Mouse (Mus musculus) embryonic facial prominence, embryonic 11.5 days (tissue): ENCODE measurements around the gene Rbfox1. TPM values are rescaled to one million over a fixed set of nuclear protein-coding genes. Genes with fewer than 3 reads are reported as not detected.

Experiments
- ATAC-seq: fragments of 200-750 bp; cut with Nextera tagmentation; replicated peaks from 2 replicates; pipeline ENCODE4 v1.8.0; 2017; ENCODE audit warnings: low read depth; ENCODE audit not compliant: insufficient number of reproducible peaks, low FRiP score, low TSS enrichment
- DNase-seq: peaks from one replicate; pipeline ENCODE4 v3.0.0-alpha.2; 2015; ENCODE audit warnings: low spot score
- H3K27ac ChIP-seq: fragments of 300-500 bp; sonication (generic); replicated peaks from 2 replicates; pipeline ENCODE4 v1.5.1; 2014; ENCODE audit warnings: mild to moderate bottlenecking, low read depth, low read length, control low read depth
- H3K27me3 ChIP-seq: fragments of 300-500 bp; sonication (generic); 2 replicates; pipeline ENCODE4 v1.6.1; 2014; ENCODE audit warnings: mild to moderate bottlenecking, low read length, moderate library complexity, mixed read lengths; ENCODE audit not compliant: control insufficient read depth, insufficient read depth
- H3K36me3 ChIP-seq: fragments of 300-500 bp; sonication (generic); replicated peaks from 2 replicates; pipeline ENCODE4 v1.6.1; 2014; ENCODE audit warnings: low read depth, mild to moderate bottlenecking, low read length, moderate library complexity, mixed read lengths; ENCODE audit not compliant: control insufficient read depth, insufficient read depth
- H3K4me1 ChIP-seq: fragments of 300-500 bp; sonication (generic); 2 replicates; pipeline ENCODE4 v1.6.1; 2014; ENCODE audit warnings: low read length, mixed read lengths; ENCODE audit not compliant: control insufficient read depth, insufficient read depth
- H3K4me2 ChIP-seq: fragments of 300-500 bp; sonication (generic); 2 replicates; pipeline ENCODE4 v1.6.1; 2014; ENCODE audit warnings: low read depth, mild to moderate bottlenecking, control low read depth, low read length, moderate library complexity
- H3K4me3 ChIP-seq: fragments of 300-500 bp; sonication (generic); 2 replicates; pipeline ENCODE4 v1.5.1; 2014; ENCODE audit warnings: low read depth, low read length, control low read depth
- H3K9ac ChIP-seq: fragments of 300-500 bp; sonication (generic); replicated peaks from 2 replicates; pipeline ENCODE4 v1.6.1; 2014; ENCODE audit warnings: mild to moderate bottlenecking, control low read depth, low read length
- H3K9me3 ChIP-seq: fragments of 300-500 bp; sonication (generic); replicated peaks from 2 replicates; pipeline ENCODE4 v1.6.1; 2016; ENCODE audit warnings: mild to moderate bottlenecking, low read length, inconsistent platforms, mixed read lengths; ENCODE audit not compliant: control insufficient read depth
- WGBS: fragments of 180-500 bp; shearing (Covaris S2); extraction: QIAGEN DNeasy Blood & Tissue Kit; methylation state at CpG from one replicate; pipeline ENCODE4 v1.1.7; 2014; 5-methylcytosine and 5-hydroxymethylcytosine counted together
- polyA plus RNA-seq: library from polyadenylated mRNA; unstranded; fragments of >200 nt; fragmentation: Nextera tagmentation; extraction: Ambion mirVana; gene quantifications from 2 replicates; pipeline ENCODE4 v1.2.1, GENCODE M21; 2014

Gene Rbfox1
- polyA plus RNA-seq, 1 experiment from 2014 or later = 4.2 TPM

DNA sequence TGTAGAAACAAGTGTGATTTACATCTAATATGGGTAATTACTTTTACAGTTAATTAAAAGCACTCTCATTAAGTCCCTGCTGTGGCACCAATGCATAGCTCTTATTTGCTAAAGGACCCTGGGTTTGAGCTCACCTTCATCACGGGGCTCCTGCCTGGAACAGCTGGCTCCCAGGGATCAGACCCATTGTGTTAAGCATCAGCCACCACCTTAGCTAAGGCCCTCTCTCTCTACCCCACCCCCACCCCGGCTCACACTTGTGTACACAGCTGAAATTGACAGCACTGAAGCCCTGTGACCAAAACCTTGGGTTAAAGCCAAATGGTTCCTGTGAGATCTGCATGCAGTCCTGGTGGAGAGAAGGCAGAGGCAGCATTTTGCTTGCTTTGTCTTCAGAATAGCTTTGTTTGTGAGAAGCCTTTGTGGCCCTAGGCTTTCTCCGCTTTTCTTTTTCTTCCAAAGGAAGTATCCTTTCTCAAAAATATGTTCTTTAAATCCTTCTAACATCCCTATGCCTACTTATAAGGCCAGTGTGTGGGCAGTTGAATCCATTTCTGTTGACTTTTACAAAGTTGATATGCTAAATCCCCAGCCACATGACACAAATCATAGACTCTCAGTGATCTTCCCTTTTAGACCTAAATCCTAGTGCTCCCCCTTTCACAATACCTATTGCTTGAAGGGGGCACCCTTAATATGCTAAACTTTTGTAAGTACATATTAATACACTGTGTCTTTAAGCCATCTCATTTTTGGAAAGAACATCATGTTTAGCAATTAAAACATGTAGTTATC lies 594.7 kb downstream of the Rbfox1 start:
- peak; percentile 11 for DNase-seq
- no peak overlapping the region for H3K27ac ChIP-seq
- H3K4me1 ChIP-seq = no peaks in the 10 kb centered on the region
- no peaks in the 10 kb centered on the region for H3K9me3 ChIP-seq
- WGBS = 26% methylated on average over 3 of the region's 3 CpGs
- H3K4me3 ChIP-seq = no peak overlapping the region
- ATAC-seq = no peak
- H3K4me2 ChIP-seq = no peak overlapping the region
- H3K9ac ChIP-seq = no peak overlapping the region
- H3K36me3 ChIP-seq = no peaks in the 10 kb centered on the region
- H3K27me3 ChIP-seq = no peaks in the 10 kb centered on the region

DNA sequence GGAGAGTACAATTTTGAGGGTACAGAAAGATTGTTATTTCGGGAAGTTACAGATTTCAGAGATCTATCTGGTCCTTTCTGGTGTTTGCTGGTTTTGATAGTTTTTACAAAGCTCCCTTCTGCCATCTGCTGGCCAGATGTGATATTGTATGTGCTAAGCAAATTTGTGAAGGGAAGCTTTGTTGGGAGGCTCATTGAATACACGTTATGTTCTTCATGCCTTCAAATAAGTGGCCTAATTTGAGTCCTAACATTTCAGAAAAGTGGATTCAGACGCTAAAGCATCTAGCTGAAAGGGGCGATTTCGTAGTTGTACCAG lies 595.2 kb downstream of the Rbfox1 start:
- Histone ChIP-seq H3K27me3 (no peaks in the 10 kb centered on the region), H3K27ac (no peak overlapping the region), H3K9me3 (no peaks in the 10 kb centered on the region), H3K9ac (no peak overlapping the region), H3K36me3 (no peaks in the 10 kb centered on the region), H3K4me2 (no peak overlapping the region), H3K4me3 (no peak overlapping the region), H3K4me1 (no peaks in the 10 kb centered on the region)
- 15% methylated on average over 5 of the region's 5 CpGs for WGBS
- ATAC-seq (no peak), DNase-seq (peak; percentile 82)

DNA sequence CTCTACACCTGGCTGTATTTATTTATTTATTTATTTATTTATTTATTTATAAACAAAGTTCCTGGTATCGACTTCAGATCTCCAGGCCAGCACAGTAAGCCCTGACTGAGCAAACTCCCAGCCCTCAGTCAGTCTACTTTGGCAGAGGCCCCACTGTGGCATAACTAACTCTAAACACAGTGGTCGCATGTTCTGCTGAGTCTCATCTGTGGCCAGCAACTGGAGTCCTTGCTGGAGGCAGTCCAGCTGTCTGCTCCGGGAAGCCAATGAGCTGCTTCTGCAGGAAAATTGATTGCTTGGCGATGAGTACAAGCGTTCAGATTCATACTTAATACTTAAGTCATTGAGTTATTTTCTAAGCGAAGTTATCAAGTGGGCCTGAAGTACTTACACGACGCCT lies 598.5 kb downstream of the Rbfox1 start:
- Histone ChIP-seq H3K4me3 (no peak overlapping the region), H3K36me3 (no peaks in the 10 kb centered on the region), H3K4me1 (no peaks in the 10 kb centered on the region), H3K9ac (no peak overlapping the region), H3K27ac (no peak overlapping the region), H3K9me3 (no peaks in the 10 kb centered on the region), H3K27me3 (no peaks in the 10 kb centered on the region), H3K4me2 (no peak overlapping the region)
- DNase-seq (no peak), ATAC-seq (no peak)
- 81% methylated on average over 8 of the region's 8 CpGs for WGBS

DNA sequence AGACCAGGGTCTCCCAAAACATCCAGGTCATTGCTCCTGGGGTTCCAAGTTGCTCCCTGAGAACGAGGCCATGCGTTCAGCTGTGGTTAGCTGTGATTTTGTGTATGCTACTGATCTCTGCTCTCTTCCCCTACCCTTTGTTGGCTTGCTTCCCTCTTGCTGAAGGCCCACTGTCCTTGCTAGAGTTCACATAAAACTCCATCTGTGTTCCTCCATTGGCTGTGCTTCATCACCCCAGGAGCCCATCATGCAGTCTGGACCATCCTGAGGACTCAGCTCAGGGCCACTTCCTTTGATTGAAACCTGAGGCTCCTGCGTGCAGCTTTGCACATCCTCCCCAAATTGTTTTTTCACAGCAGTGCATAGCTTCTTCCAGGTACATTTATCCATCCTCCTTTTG lies 600.5 kb downstream of the Rbfox1 start:
- Histone ChIP-seq H3K36me3 (no peaks in the 10 kb centered on the region), H3K4me2 (no peak overlapping the region), H3K4me3 (no peak overlapping the region), H3K27me3 (no peaks in the 10 kb centered on the region), H3K9ac (no peak overlapping the region), H3K27ac (no peak overlapping the region), H3K4me1 (no peaks in the 10 kb centered on the region), H3K9me3 (no peaks in the 10 kb centered on the region)
- ATAC-seq (no peak), DNase-seq (no peak)
- WGBS = 76% methylated on average over 3 of the region's 3 CpGs

DNA sequence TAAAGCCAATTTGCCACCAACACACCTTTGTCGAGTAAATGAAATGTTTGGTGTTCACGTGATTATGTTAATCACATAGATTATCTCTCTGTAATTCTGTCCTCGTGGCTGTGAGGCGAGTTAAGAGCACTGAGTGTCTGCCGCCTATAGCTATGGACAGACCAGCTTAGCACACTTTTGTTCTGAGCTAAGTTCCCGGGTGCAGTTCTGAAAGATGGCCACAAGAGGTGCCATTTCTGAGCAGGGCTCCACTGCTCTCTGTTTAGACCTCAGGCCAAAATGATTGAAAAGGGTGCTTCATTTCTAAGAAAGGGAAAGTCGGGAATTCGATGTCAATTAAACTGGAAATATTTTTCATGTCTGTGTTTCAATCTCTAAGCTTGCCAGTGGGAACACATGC lies 617.1 kb downstream of the Rbfox1 start:
- Histone ChIP-seq H3K9me3 (no peaks in the 10 kb centered on the region), H3K27me3 (no peaks in the 10 kb centered on the region), H3K27ac (no peak overlapping the region), H3K4me2 (no peak overlapping the region), H3K9ac (no peak overlapping the region), H3K4me3 (no peak overlapping the region), H3K4me1 (no peaks in the 10 kb centered on the region), H3K36me3 (no peaks in the 10 kb centered on the region)
- 25% methylated on average over 8 of the region's 8 CpGs for WGBS
- ATAC-seq (no peak), DNase-seq (peak; percentile 56)

DNA sequence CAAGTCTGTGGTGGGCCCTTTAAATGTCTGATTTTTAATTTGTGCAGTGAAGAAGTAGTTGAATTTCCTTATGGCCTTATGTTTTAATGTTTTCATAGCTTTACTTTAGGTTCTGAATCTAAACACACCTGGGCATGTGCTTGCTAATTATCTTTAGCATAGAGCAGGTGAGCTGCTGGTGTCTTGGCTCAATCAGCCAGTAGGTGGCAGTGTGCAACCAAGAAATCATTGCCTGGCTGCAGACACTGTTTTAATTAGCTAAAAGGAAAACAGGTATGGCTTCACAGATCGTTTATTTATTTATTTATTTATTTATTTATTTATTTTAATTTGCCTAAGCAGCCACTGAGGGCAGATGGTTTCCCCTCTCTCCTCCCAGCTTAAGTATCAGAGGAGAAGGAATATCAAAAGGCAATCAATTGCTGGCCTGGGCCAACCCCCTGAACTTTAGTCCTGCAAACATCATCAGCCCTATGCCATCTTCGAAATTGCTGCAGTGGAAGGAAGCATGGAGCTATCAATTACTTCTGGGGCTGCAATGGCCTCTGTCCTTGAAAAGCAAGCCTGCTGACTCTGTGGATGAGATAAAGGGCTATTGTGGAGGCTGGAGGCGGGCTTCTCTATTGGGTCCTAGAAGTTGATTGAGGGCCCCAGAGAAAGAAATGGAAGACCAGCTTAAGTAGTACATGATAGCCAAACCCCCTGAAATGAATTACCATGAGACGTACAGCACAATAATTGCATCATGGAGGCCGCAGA lies 618.6 kb downstream of the Rbfox1 start:
- Histone ChIP-seq H3K36me3 (no peaks in the 10 kb centered on the region), H3K9me3 (no peaks in the 10 kb centered on the region), H3K27ac (no peak overlapping the region), H3K4me1 (no peaks in the 10 kb centered on the region), H3K4me3 (no peak overlapping the region), H3K9ac (no peak overlapping the region), H3K4me2 (no peak overlapping the region), H3K27me3 (no peaks in the 10 kb centered on the region)
- no peak for ATAC-seq
- peak; percentile 70 for DNase-seq
- 57% methylated on average over 5 of the region's 5 CpGs for WGBS

DNA sequence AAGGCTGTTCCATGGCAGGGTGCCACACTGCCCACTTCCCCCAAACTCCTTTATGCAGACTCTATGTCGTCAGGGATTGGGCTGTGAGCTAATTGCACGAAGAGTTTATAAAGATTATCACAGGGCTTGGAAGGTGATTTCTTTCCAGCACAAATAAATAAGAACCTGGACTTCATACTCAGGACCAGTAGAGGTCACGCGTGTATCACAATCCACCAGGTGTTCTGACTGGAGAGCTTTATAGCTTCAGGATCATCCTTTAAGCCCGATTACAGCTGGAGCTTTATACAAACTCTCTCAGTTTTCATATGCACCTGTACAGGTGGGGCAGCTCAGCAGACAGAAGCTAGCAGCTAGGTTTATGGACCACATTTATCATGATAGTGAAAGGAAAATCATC lies 623.8 kb downstream of the Rbfox1 start:
- H3K27me3 ChIP-seq = no peaks in the 10 kb centered on the region
- ATAC-seq (no peak), DNase-seq (no peak)
- no peak overlapping the region for H3K9ac ChIP-seq
- H3K36me3 ChIP-seq = no peaks in the 10 kb centered on the region
- H3K4me1 ChIP-seq = no peaks in the 10 kb centered on the region
- no peak overlapping the region for H3K4me2 ChIP-seq
- H3K4me3 ChIP-seq = no peak overlapping the region
- H3K9me3 ChIP-seq = no peaks in the 10 kb centered on the region
- WGBS = 81% methylated on average over 5 of the region's 5 CpGs
- no peak overlapping the region for H3K27ac ChIP-seq

DNA sequence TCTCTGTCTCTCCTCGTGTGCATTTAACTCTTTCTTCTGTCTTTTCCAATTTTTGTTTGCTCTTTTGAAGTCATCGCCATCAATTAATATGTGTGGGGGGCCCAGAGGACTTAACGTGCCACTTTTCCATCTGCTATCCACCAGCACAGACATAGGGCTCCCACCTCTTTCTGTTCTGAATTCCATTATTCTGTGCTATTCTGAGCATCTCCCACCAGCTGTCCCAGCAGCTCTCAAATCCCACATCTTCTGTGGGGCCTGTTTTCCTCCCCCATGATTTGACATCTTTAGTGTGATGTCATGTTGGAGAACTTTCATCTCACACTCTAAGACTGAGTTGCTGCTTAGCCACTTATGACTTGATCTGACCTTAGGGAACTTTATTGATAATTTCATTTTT lies 634.3 kb downstream of the Rbfox1 start:
- no peak overlapping the region for H3K4me3 ChIP-seq
- H3K4me2 ChIP-seq = no peak overlapping the region
- 81% methylated on average over 3 of the region's 3 CpGs for WGBS
- DNase-seq (no peak), ATAC-seq (no peak)
- H3K36me3 ChIP-seq = no peaks in the 10 kb centered on the region
- H3K9ac ChIP-seq = no peak overlapping the region
- H3K4me1 ChIP-seq = no peaks in the 10 kb centered on the region
- H3K27me3 ChIP-seq = no peaks in the 10 kb centered on the region
- no peaks in the 10 kb centered on the region for H3K9me3 ChIP-seq
- no peak overlapping the region for H3K27ac ChIP-seq
